Mouse (Mus musculus) CH12.LX (cell line): ENCODE data around the gene Prkag2. TPM values are rescaled to one million over a fixed set of nuclear protein-coding genes. Genes with fewer than 3 reads are reported as not detected.

Experiments used
- DNase-seq: peaks from one replicate; pipeline ENCODE4 v3.0.0-alpha.2; 2013; ENCODE audit errors: extremely low read depth
- H3K27ac ChIP-seq: 2 replicates; pipeline ENCODE4 v1.5.1; 2012; ENCODE audit warnings: low read depth, mild to moderate bottlenecking, control low read depth, moderate library complexity; ENCODE audit not compliant: insufficient read depth
- H3K27me3 ChIP-seq: replicated peaks from 2 replicates; pipeline ENCODE3; 2012; ENCODE audit warnings: inconsistent platforms
- H3K36me3 ChIP-seq, 2 experiments: replicated peaks in 1 of 2; 2 replicates each; pipeline versions ENCODE3 to v1.6.1; 2012; ENCODE audit warnings: inconsistent platforms in 1 of 2, low read length in 1 of 2, mild to moderate bottlenecking in 1 of 2, mixed read lengths in 1 of 2, moderate library complexity in 1 of 2; ENCODE audit not compliant: control insufficient read depth in 1 of 2, insufficient read depth in 1 of 2
- H3K4me1 ChIP-seq, 2 experiments: 2 replicates each; pipeline ENCODE4 v1.6.1; 2012; ENCODE audit warnings: inconsistent platforms in 1 of 2, moderate library complexity in 1 of 2; ENCODE audit not compliant: insufficient read depth in 2 of 2, control insufficient read depth in 1 of 2
- H3K4me2 ChIP-seq: 2 replicates; pipeline ENCODE4 v1.6.1; 2012; ENCODE audit warnings: low read depth, mild to moderate bottlenecking, control low read depth; ENCODE audit not compliant: poor library complexity, insufficient read depth, severe bottlenecking
- H3K4me3 ChIP-seq, 3 experiments: fragments of 150-350 bp in 1 of 3; sonication (generic) in 1 of 3; replicated peaks in 1 of 3; 2 replicates each; pipeline versions ENCODE3 to v1.5.1; 2011 to 2012; ENCODE audit warnings: low read depth in 2 of 3, low read length in 2 of 3, mild to moderate bottlenecking in 2 of 3, moderate library complexity in 2 of 3, control low read depth in 1 of 3, improper control_type of control experiment in 1 of 3, inconsistent platforms in 1 of 3, mixed read lengths in 1 of 3; ENCODE audit not compliant: poor library complexity in 1 of 3
- H3K79me2 ChIP-seq: replicated peaks from 2 replicates; pipeline ENCODE4 v1.6.1; 2012; ENCODE audit warnings: mild to moderate bottlenecking, moderate library complexity; ENCODE audit not compliant: control insufficient read depth, poor library complexity, insufficient read depth, severe bottlenecking; ENCODE audit errors: extremely low read depth
- H3K9ac ChIP-seq: 2 replicates; pipeline ENCODE4 v1.6.1; 2012; ENCODE audit warnings: low read depth, mild to moderate bottlenecking, control low read depth, moderate library complexity; ENCODE audit not compliant: insufficient read depth
- H3K9me3 ChIP-seq: replicated peaks from 2 replicates; pipeline ENCODE3; 2012; ENCODE audit warnings: low read length, inconsistent platforms, mixed read lengths
- BHLHE40 ChIP-seq: IDR thresholded peaks from 2 replicates; pipeline ENCODE4 v1.6.1; 2011; ENCODE audit warnings: mild to moderate bottlenecking, low read depth, low read length, improper control_type of control experiment
- E2F4 ChIP-seq: IDR thresholded peaks from 2 replicates; pipeline ENCODE4 v1.6.1; 2011; ENCODE audit warnings: low read depth, low read length, improper control_type of control experiment; ENCODE audit not compliant: insufficient replicate concordance
- ELF1 ChIP-seq: IDR thresholded peaks from 2 replicates; pipeline ENCODE4 v1.6.1; 2014; ENCODE audit warnings: low read depth, mild to moderate bottlenecking, inconsistent platforms, low read length, improper control_type of control experiment
- EP300 ChIP-seq: IDR thresholded peaks from 2 replicates; pipeline ENCODE4 v1.6.1; 2011; ENCODE audit warnings: low read length, improper control_type of control experiment
- ETS1 ChIP-seq: conservative IDR thresholded peaks from 2 replicates; pipeline ENCODE4 v1.6.1; 2012; ENCODE audit warnings: low read depth, mild to moderate bottlenecking, inconsistent platforms, low read length, improper control_type of control experiment, moderate library complexity
- GABPA ChIP-seq: IDR thresholded peaks from 2 replicates; pipeline ENCODE4 v1.6.1; 2012; ENCODE audit warnings: low read depth, low read length, improper control_type of control experiment, inconsistent platforms; ENCODE audit not compliant: insufficient replicate concordance
- IRF4 ChIP-seq: IDR thresholded peaks from 2 replicates; pipeline ENCODE4 v1.6.1; 2014; ENCODE audit warnings: low read depth, mild to moderate bottlenecking, inconsistent platforms, low read length, improper control_type of control experiment
- JUN ChIP-seq: IDR thresholded peaks from 2 replicates; pipeline ENCODE4 v1.6.1; 2011; ENCODE audit warnings: low read depth, mild to moderate bottlenecking, low read length, improper control_type of control experiment, moderate library complexity; ENCODE audit not compliant: insufficient read depth
- JUND ChIP-seq: conservative IDR thresholded peaks from 2 replicates; pipeline ENCODE4 v1.6.1; 2011; ENCODE audit warnings: low read depth, low read length, improper control_type of control experiment
- KAT2A ChIP-seq: IDR thresholded peaks from 2 replicates; pipeline ENCODE4 v1.6.1; 2012; ENCODE audit warnings: low read length, improper control_type of control experiment, inconsistent platforms; ENCODE audit not compliant: insufficient replicate concordance
- MAX ChIP-seq: IDR thresholded peaks from 2 replicates; pipeline ENCODE4 v1.6.1; 2011; ENCODE audit warnings: low read length, improper control_type of control experiment
- MAZ ChIP-seq: IDR thresholded peaks from 2 replicates; pipeline ENCODE4 v1.6.1; 2012; ENCODE audit warnings: low read depth, mild to moderate bottlenecking, inconsistent platforms, low read length, improper control_type of control experiment, moderate library complexity
- MXI1 ChIP-seq: IDR thresholded peaks from 2 replicates; pipeline ENCODE4 v1.6.1; 2011; ENCODE audit warnings: mild to moderate bottlenecking, low read depth, low read length, improper control_type of control experiment
- NRF1 ChIP-seq: IDR thresholded peaks from 2 replicates; pipeline ENCODE4 v1.6.1; 2014; ENCODE audit warnings: low read depth, mild to moderate bottlenecking, inconsistent platforms, low read length, improper control_type of control experiment, moderate library complexity
- PAX5 ChIP-seq: IDR thresholded peaks from 2 replicates; pipeline ENCODE4 v1.6.1; 2012; ENCODE audit warnings: low read length, inconsistent platforms, mixed read lengths
- POLR2A ChIP-seq: IDR thresholded peaks from 2 replicates; pipeline ENCODE4 v1.6.1; 2011; ENCODE audit warnings: low read depth, mild to moderate bottlenecking, improper control_type of control experiment, low read length
- RCOR1 ChIP-seq: conservative IDR thresholded peaks from 2 replicates; pipeline ENCODE4 v1.6.1; 2012; ENCODE audit warnings: low read depth, mild to moderate bottlenecking, inconsistent platforms, low read length, improper control_type of control experiment
- SIN3A ChIP-seq: IDR thresholded peaks from 2 replicates; pipeline ENCODE4 v1.6.1; 2012; ENCODE audit warnings: low read length, improper control_type of control experiment, inconsistent platforms
- TBP ChIP-seq: conservative IDR thresholded peaks from 2 replicates; pipeline ENCODE4 v1.6.1; 2011; ENCODE audit warnings: low read depth, low read length, improper control_type of control experiment
- TCF12 ChIP-seq: IDR thresholded peaks from 2 replicates; pipeline ENCODE4 v1.6.1; 2014; ENCODE audit warnings: low read depth, mild to moderate bottlenecking, inconsistent platforms, low read length, improper control_type of control experiment
- UBTF ChIP-seq: IDR thresholded peaks from 2 replicates; pipeline ENCODE4 v1.6.1; 2012; ENCODE audit warnings: low read depth, mild to moderate bottlenecking, inconsistent platforms, low read length, improper control_type of control experiment, moderate library complexity
- ZC3H11A ChIP-seq: IDR thresholded peaks from 2 replicates; pipeline ENCODE4 v1.6.1; 2012; ENCODE audit warnings: low read depth, mild to moderate bottlenecking, inconsistent platforms, low read length, improper control_type of control experiment
- ZKSCAN1 ChIP-seq: IDR thresholded peaks from 2 replicates; pipeline ENCODE4 v1.6.1; 2012; ENCODE audit warnings: low read depth, inconsistent platforms, low read length, improper control_type of control experiment, borderline replicate concordance
- ZNF384 ChIP-seq: IDR thresholded peaks from 2 replicates; pipeline ENCODE4 v1.6.1; 2012; ENCODE audit warnings: low read depth, low read length, improper control_type of control experiment, inconsistent platforms
- dilution Hi-C: fragments of 300-500 bp; cut with MboI; formaldehyde crosslinking; loops from 2 replicates; pipeline ENCODE4 v1.14.3; 2020; ENCODE audit warnings: low sequenced_read_pairs; ENCODE audit not compliant: extremely low pct_unique_long_range_greater_than_20kb, extremely low pct_ligation_motif_present
- in situ Hi-C: fragments of 300-500 bp; cut with MboI; formaldehyde crosslinking; loops from 3 replicates; pipeline ENCODE4 v1.14.3; 2019; ENCODE audit warnings: low sequenced_read_pairs, low pct_ligation_motif_present, low pct_unique_long_range_greater_than_20kb, mixed read lengths
- polyA plus RNA-seq: library from polyadenylated mRNA; unstranded; fragments of >175 nt; gene quantifications from 2 replicates; pipeline ENCODE4 v1.2.1, GENCODE M21; 2012; ENCODE audit warnings: low read depth; ENCODE audit not compliant: insufficient read length
- total RNA-seq, 2 experiments: library from RNA; depleted of rRNA; stranded (reverse); fragments of 300-350 nt in 1 of 2; fragments of >200 nt in 1 of 2; gene quantifications; 2 replicates each; pipeline ENCODE4 v1.2.3; 2012 to 2014

Prkag2 gene
- total RNA-seq (2012; rRNA removed), result 4.6 and 5.9 TPM in 2 replicates
- total RNA-seq (2014; rRNA removed), result 8.8 and 10.0 TPM in 2 replicates
- 21.2 and 21.6 TPM in 2 replicates for polyA plus RNA-seq

DNA sequence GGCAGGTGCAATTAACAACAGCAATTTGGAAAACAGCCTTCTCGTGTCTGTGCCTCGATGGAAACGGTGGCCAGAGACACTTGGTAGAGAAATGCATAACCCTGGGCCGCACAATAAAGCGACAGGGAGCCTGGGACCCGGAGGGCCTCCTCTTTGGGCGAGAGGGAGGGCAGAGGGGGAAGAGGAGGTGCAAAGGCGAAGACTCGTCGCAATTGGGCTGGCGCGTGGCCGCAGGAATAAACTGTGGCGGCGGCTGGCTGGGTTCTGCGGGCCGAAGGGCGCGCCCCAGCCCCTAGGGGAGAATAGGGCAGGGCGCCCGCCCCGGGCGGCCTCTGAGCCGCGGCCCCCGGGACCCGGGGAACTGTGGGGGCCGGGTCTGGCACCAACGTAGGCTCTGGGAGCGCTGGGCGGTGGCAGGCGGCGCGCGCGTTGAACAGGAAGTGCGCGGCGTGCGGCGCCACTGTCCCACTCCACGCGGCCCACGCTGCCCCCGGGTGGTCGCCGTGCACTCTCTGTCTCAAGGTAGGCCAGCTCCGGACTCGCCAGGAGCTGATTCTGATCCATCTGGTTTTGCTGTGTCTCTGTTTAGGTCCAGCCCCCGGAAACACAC is at the start of gene Prkag2:
Gene Prkag2, minus strand, starts transcription at position 127 of the 610 bp plus-strand sequence.
- DNase-seq, result peak; percentile 57
- H3K9ac ChIP-seq, result peak within 1 kb of the TSS; percentile 54
- H3K36me3 ChIP-seq, result peaks cover 0 to 19% of the 10 kb centered on the region in 2 experiments
- TF ChIP-seq PAX5, result no peak
- no peak for TF ChIP-seq ETS1
- no peak for TF ChIP-seq JUND
- TF ChIP-seq UBTF, result no peak
- TF ChIP-seq NRF1, result no peak
- TF ChIP-seq E2F4, result no peak
- peak; percentile 26 for TF ChIP-seq TCF12
- TF ChIP-seq SIN3A, result no peak
- no peak for TF ChIP-seq JUN
- no peak for TF ChIP-seq TBP
- TF ChIP-seq MAZ, result 0 out of 2 replicates have a peak, but pooled peaks have one; percentile 10
- 0 out of 2 replicates have a peak, but pooled peaks have one; percentile 3 for TF ChIP-seq MAX
- no peak for TF ChIP-seq RCOR1
- TF ChIP-seq ELF1, result peak; percentile 68
- no peak; the same call in 1 of the 2 replicates for TF ChIP-seq MXI1
- TF ChIP-seq EP300, result no peak
- TF ChIP-seq ZNF384, result no peak
- TF ChIP-seq ZKSCAN1, result no peak
- TF ChIP-seq KAT2A, result no peak
- peak; percentile 55; the same call in 1 of the 2 replicates for TF ChIP-seq POLR2A
- no peak for TF ChIP-seq IRF4
- TF ChIP-seq GABPA, result no peak
- TF ChIP-seq ZC3H11A, result no peak
- no peak for TF ChIP-seq BHLHE40
- TF ChIP-seq, all 38 proteins: peak for 5
- no peaks in the 10 kb centered on the region for H3K79me2 ChIP-seq
- in situ Hi-C loops (no loop called here), dilution Hi-C loops (no loop called here)
- H3K27ac ChIP-seq, result peak within 1 kb of the TSS; percentile 14; the same call in 1 of the 2 replicates
- H3K9me3 ChIP-seq, result no peaks in the 10 kb centered on the region
- H3K4me3 ChIP-seq, result peak within 1 kb of the TSS; percentile 34 to 69 (median 58)
- H3K27me3 ChIP-seq, result no peaks in the 10 kb centered on the region
- H3K4me1 ChIP-seq, result peaks cover 7 to 39% of the 10 kb centered on the region in 2 experiments; a peak in 3 of 4 replicates
- peak within 1 kb of the TSS; percentile 73 for H3K4me2 ChIP-seq
